Mouse (Mus musculus) macrophage (primary cell): ENCODE measurements around the gene Ifnar2. TPM values are rescaled to one million over a fixed set of nuclear protein-coding genes. Genes with fewer than 3 reads are reported as not detected.
A peak's percentile ranks its signal among the peaks of the same experiment; 100 is the strongest.

Experiments
- H3K27ac ChIP-seq: fragments of 350-480 bp; formaldehyde crosslinking; 2 replicates; pipeline ENCODE4 v1.9.0; 2021
- H3K36me3 ChIP-seq: fragments of 350-480 bp; formaldehyde crosslinking; 2 replicates; pipeline ENCODE4 v1.9.0; 2021; ENCODE audit errors: inconsistent target
- H3K4me3 ChIP-seq: fragments of 350-480 bp; formaldehyde crosslinking; 2 replicates; pipeline ENCODE4 v1.9.0; 2021; ENCODE audit errors: inconsistent target
- H3K79me2 ChIP-seq: fragments of 350-480 bp; formaldehyde crosslinking; 2 replicates; pipeline ENCODE4 v1.9.0; 2021; ENCODE audit errors: inconsistent target
- WGBS: methylation state at CpG from one replicate; pipeline ENCODE4 v1.1.7; 2026; ENCODE audit warnings: inconsistent platforms; ENCODE audit not compliant: missing documents; 5-methylcytosine and 5-hydroxymethylcytosine counted together
- polyA plus RNA-seq: library from polyadenylated mRNA; stranded (reverse); fragments of 250-400 nt; gene quantifications from 3 replicates; pipeline ENCODE4 v1.2.4, GENCODE M21; 2018; ENCODE audit warnings: inconsistent platforms

Ifnar2 gene
- polyA plus RNA-seq, 1 experiment from 2014 or later: 327 TPM

DNA sequence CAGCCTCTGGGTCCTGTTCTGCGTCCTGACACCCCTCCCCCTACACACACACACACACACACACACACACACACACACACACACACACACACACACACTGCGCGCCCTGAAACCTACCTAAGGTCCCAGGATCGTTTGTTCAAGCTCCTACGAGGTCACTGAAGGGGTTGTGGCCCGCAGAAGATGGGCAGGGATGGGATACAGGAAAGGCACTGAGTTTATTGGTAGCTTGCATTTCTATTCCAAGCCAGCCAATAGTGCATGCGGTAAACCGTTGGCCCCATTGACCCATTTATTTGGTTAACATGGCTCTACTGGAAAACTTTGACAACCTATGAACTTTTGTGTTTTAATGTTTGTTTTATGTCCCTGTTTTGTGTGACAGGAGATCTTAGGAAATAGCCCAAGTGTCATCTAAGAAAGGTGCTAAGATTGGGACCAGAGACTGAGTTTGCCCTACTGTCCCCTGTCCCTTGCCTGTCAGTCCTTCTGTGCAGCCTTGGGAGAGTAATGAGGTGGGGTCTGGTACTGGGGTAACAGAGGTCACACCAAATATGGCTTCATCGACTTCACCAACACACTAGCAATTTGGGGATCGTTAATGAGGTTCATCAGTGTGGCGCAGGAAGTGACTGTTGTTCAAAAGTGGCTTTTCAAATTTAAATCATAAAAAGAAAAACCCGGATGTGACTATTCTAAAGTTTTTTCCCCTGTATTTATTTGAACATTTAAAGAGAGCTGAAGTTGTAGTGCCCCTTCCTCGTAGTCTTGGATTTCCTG, 1.1 kb downstream of the Ifnar2 start:
- WGBS: under 1% methylated on average over 12 of the region's 13 CpGs
- H3K79me2 ChIP-seq: peaks cover 71% of the 10 kb centered on the region
- peaks cover 10% of the 10 kb centered on the region; the same call in 1 of the 2 replicates for H3K36me3 ChIP-seq
- H3K27ac ChIP-seq: peak overlapping the region; percentile 93
- peak overlapping the region; percentile 93 for H3K4me3 ChIP-seq

DNA sequence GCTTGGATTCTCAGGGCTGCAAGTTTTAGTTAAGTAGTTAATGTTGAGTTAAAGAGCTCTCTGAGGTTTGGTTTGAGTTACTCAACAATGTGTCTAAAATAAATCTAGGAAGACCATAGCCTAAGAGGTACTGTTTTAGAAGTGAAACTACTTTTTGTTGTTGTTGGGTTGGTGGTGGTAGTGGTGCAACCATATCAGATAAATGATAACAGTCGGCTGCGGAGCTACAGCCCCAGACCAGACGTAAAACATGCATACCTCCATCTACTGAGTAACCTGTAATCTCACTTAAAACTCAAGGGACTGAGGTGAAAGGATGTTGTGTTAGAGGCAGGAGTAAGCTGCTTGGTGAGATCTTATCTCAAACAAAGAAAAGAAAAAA, 1.7 kb downstream of the Ifnar2 start:
- Histone ChIP-seq H3K4me3 (peak overlapping the region; percentile 93), H3K27ac (peak overlapping the region; percentile 93), H3K79me2 (peaks cover 76% of the 10 kb centered on the region), H3K36me3 (peaks cover 10% of the 10 kb centered on the region; the same call in 1 of the 2 replicates)
- 0% methylated on average over 3 of the region's 3 CpGs for WGBS

GRCm38 (mm10) chr16:91376701-91377100, 4.1 kb downstream of the Ifnar2 start:
- no peak overlapping the region for H3K4me3 ChIP-seq
- H3K36me3 ChIP-seq: peaks cover 10% of the 10 kb centered on the region; the same call in 1 of the 2 replicates
- no peak overlapping the region for H3K27ac ChIP-seq
- 92% methylated on average over 10 of the region's 10 CpGs for WGBS
- peaks cover 98% of the 10 kb centered on the region for H3K79me2 ChIP-seq

- WGBS: 93% methylated on average over 16 of the region's 17 CpGs
- Histone ChIP-seq H3K36me3 (peaks cover 18% of the 10 kb centered on the region), H3K4me3 (no peak overlapping the region), H3K79me2 (peaks cover 100% of the 10 kb centered on the region), H3K27ac (no peak overlapping the region)
Observed at GRCm38 (mm10) chr16:91378431-91378986, 5.9 kb downstream of the Ifnar2 start.

GRCm38 (mm10) chr16:91378991-91379390, 6.4 kb downstream of the Ifnar2 start:
- 90% methylated on average over 8 of the region's 9 CpGs for WGBS

DNA sequence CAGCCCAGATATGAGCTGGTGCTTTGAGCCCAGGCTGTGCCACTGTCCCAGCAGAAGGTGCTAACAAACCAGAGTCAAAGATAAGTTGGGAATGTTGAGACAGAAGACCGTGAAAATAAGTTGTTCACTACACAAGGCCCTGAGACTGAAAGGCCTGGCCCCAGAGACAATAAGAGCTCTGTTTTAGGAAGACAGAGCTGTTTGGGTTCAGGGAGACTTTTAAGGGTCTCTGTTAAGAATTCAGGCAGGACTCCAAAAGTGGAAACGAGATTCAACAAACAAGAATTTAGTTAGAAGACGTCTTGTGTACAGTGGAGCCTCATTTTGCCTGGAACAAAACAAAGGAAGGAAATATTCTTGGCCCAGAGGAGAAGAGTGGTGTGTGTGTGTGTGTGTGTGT, 6.8 kb downstream of the Ifnar2 start:
- Histone ChIP-seq H3K36me3 (peaks cover 27% of the 10 kb centered on the region), H3K4me3 (no peak overlapping the region), H3K79me2 (peaks cover 100% of the 10 kb centered on the region), H3K27ac (no peak overlapping the region)
- 76% methylated on average over 3 of the region's 3 CpGs for WGBS

More at GRCm38 (mm10) chr16:91378991-91379390, 6.4 kb downstream of the Ifnar2 start:
- Histone ChIP-seq H3K79me2 (peaks cover 100% of the 10 kb centered on the region), H3K4me3 (no peak overlapping the region), H3K27ac (no peak overlapping the region), H3K36me3 (peaks cover 23% of the 10 kb centered on the region)

DNA sequence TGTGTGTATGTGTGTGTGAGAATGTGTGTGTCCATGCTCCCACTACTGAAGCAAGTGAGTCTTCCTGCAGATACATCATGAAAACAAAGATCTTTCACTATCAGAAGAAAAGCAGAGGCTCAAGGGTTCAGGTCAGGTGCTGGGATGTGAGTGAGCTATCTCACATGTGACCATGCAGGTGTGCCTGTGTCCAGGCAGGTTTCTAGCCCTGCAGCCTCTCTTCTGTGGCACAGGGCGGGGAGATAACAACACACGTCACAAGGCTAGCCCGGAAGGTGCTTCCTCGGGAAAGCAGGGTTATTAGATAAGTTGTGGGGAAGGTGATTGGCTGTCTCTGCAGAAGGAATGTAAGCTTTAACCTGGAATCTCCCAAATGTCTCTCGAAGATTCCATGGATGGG, 7.6 kb downstream of the Ifnar2 start:
- 74% methylated on average over 5 of the region's 5 CpGs for WGBS
- Histone ChIP-seq H3K27ac (no peak overlapping the region), H3K79me2 (peaks cover 100% of the 10 kb centered on the region), H3K36me3 (peaks cover 34% of the 10 kb centered on the region), H3K4me3 (no peak overlapping the region)

GRCm38 (mm10) chr16:91381606-91382005, 9.0 kb downstream of the Ifnar2 start:
- Histone ChIP-seq H3K79me2 (peaks cover 94% of the 10 kb centered on the region), H3K27ac (peak overlapping the region; percentile 46), H3K36me3 (peaks cover 38% of the 10 kb centered on the region), H3K4me3 (no peak overlapping the region)
- 94% methylated on average over 4 of the region's 4 CpGs for WGBS

DNA sequence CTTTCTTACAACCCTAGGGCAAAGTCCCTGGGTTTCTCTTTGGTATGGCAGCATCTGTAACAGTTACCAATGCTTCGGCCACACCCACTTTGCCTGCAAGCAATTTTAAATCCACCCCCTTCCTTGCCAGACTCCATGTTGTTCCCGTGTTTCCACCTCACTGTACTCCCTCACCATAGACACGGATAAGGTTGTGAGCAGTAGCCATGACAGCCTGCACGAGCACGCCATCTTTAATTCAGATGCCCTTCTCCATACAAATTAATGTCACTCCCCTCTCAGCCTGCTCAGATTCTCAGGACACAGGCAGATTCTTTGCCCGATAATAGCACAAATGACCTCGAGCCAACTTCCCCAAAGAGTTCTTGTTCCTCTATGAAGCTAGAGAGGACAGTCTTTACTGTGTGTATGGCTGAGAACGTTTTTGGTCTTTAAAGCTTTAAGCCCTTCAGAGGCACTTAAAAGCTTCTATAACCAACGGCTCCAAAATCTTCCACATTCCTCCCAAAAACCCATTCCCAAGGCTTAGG, 9.7 kb downstream of the Ifnar2 start:
- peak overlapping the region; percentile 46 for H3K27ac ChIP-seq

GRCm38 (mm10) chr16:91384221-91384620, 11.6 kb downstream of the Ifnar2 start:
- Histone ChIP-seq H3K4me3 (no peak overlapping the region), H3K79me2 (peaks cover 91% of the 10 kb centered on the region), H3K27ac (no peak overlapping the region), H3K36me3 (peaks cover 57% of the 10 kb centered on the region)
- 85% methylated on average over 4 of the region's 4 CpGs for WGBS

More for the DNA sequence above, 9.7 kb downstream of the Ifnar2 start:
- Histone ChIP-seq H3K79me2 (peaks cover 94% of the 10 kb centered on the region), H3K4me3 (no peak overlapping the region), H3K36me3 (peaks cover 41% of the 10 kb centered on the region)
- WGBS: 42% methylated on average over 9 of the region's 9 CpGs

GRCm38 (mm10) chr16:91385621-91386020, 13.0 kb downstream of the Ifnar2 start:
- Histone ChIP-seq H3K4me3 (no peak overlapping the region), H3K79me2 (peaks cover 83% of the 10 kb centered on the region), H3K36me3 (peaks cover 68% of the 10 kb centered on the region), H3K27ac (peak overlapping the region; percentile 72)
- WGBS: 68% methylated on average over 10 of the region's 10 CpGs

DNA sequence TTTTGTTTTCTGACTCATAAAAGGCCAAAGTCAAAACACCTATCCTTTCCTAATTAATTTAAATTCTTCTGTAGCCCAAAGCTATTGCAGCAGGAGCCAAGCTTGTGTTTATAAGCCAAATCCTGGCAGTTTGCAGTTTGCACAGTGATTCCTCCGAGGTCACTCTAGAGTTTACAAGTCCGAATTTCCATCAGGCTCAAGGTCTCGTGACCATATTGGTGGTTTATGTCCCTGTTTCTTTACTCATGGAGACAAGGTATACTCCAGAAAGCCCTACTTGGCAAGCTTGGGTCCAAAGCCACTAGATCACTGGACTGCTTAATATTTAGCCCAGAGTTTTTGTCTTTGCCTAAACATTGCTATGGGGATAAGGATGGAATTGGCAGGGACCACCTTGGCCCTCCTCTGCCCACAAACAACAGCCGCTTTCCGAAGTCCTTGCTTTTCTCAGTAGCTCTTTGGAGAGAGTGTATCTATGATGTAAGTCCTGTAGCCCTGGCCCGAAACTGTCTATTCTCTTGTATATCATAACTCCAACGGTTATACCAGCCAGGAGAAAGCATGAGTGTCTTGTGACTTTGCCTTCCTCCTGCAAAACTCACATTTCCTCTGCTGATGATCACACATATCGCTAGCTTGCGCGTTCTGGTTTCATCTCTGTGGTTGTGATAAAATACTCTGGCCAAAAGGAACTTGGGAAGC, 14.0 kb downstream of the Ifnar2 start:
- Histone ChIP-seq H3K4me3 (no peak overlapping the region), H3K36me3 (peaks cover 76% of the 10 kb centered on the region), H3K79me2 (peaks cover 78% of the 10 kb centered on the region), H3K27ac (peak overlapping the region; percentile 72)
- WGBS: 78% methylated on average over 10 of the region's 10 CpGs

GRCm38 (mm10) chr16:91387121-91387486, 14.5 kb downstream of the Ifnar2 start:
- peak overlapping the region; percentile 72 for H3K27ac ChIP-seq
- H3K36me3 ChIP-seq: peaks cover 82% of the 10 kb centered on the region
- no peak overlapping the region for H3K4me3 ChIP-seq
- H3K79me2 ChIP-seq: peaks cover 76% of the 10 kb centered on the region
- 48% methylated on average over 3 of the region's 3 CpGs for WGBS

- 88% methylated on average over 2 of the region's 4 CpGs for WGBS
- Histone ChIP-seq H3K27ac (no peak overlapping the region), H3K79me2 (peaks cover 64% of the 10 kb centered on the region), H3K36me3 (peaks cover 88% of the 10 kb centered on the region), H3K4me3 (no peak overlapping the region)
Observed at GRCm38 (mm10) chr16:91390100-91390499, 17.5 kb downstream of the Ifnar2 start.
